Mouse (Mus musculus) small intestine, adult 2 months (tissue): ENCODE data around the gene Ak2. TPM values are rescaled to one million over a fixed set of nuclear protein-coding genes. Genes with fewer than 3 reads are reported as not detected.
A peak's percentile ranks its signal among the peaks of the same experiment; 100 is the strongest.

Experiments
- H3K27ac ChIP-seq: fragments of 200-500 bp; 2 replicates; pipeline ENCODE4 v1.5.1; 2012; ENCODE audit warnings: low read depth, low read length, control low read depth, inconsistent platforms; ENCODE audit not compliant: insufficient read depth
- H3K27me3 ChIP-seq: fragments of 200-500 bp; 2 replicates; pipeline ENCODE4 v1.6.1; 2012; ENCODE audit warnings: mild to moderate bottlenecking, moderate library complexity, low read length, inconsistent platforms; ENCODE audit not compliant: control insufficient read depth, insufficient read depth
- H3K36me3 ChIP-seq: fragments of 200-500 bp; 2 replicates; pipeline ENCODE4 v1.6.1; 2012; ENCODE audit warnings: mild to moderate bottlenecking, low read length, control low read depth, inconsistent platforms; ENCODE audit not compliant: control insufficient read depth, insufficient read depth
- H3K4me1 ChIP-seq: fragments of 200-500 bp; 2 replicates; pipeline ENCODE4 v1.6.1; 2012; ENCODE audit warnings: low read length, inconsistent platforms, mixed read lengths; ENCODE audit not compliant: control insufficient read depth, insufficient read depth, insufficient read length
- H3K4me3 ChIP-seq: fragments of 200-500 bp; 2 replicates; pipeline ENCODE4 v1.5.1; 2012; ENCODE audit warnings: low read depth, mild to moderate bottlenecking, control low read depth, inconsistent platforms, low read length, moderate library complexity
- CTCF ChIP-seq: fragments of 200-500 bp; IDR thresholded peaks from 2 replicates; pipeline ENCODE4 v1.5.1; 2012; ENCODE audit warnings: low read depth, mild to moderate bottlenecking, control low read depth, inconsistent platforms, low read length, moderate library complexity, mixed read lengths; ENCODE audit not compliant: insufficient replicate concordance, insufficient read length; ENCODE audit errors: extremely low read depth
- POLR2A ChIP-seq: fragments of 200-500 bp; IDR thresholded peaks from 2 replicates; pipeline ENCODE4 v1.6.1; 2012; ENCODE audit warnings: low read depth, mild to moderate bottlenecking, control low read depth, inconsistent platforms, low read length, moderate library complexity
- WGBS: fragments of 180-500 bp; shearing (Covaris S2); methylation state at CpG from one replicate; pipeline ENCODE4 v1.1.7; 2018; 5-methylcytosine and 5-hydroxymethylcytosine counted together
- polyA plus RNA-seq: library from polyadenylated mRNA; depleted of rRNA; stranded (reverse); fragments of >200 nt; gene quantifications from 2 replicates; pipeline ENCODE4 v1.2.3, GENCODE M21; 2012; rRNA removed

Gene Ak2
- 42.5 and 79.2 TPM in 2 replicates for polyA plus RNA-seq

- Histone ChIP-seq H3K36me3 (peaks cover 2% of the 10 kb centered on the region), H3K27me3 (no peaks in the 10 kb centered on the region), H3K4me1 (peaks cover 30% of the 10 kb centered on the region; the same call in 1 of the 2 replicates), H3K4me3 (no peak within 1 kb of the TSS), H3K27ac (peak within 1 kb of the TSS; percentile 92)
- TF ChIP-seq POLR2A (peak; percentile 22; the same call in 1 of the 2 replicates), CTCF (no peak)
- 35% methylated on average over 9 of the region's 9 CpGs for WGBS
These were observed at the start of gene Ak2 for GRCm38 (mm10) chr4:128991500-128992008. TSS of gene Ak2 (plus strand) at chr4:128991958.

GRCm38 (mm10) chr4:128942346-128942745 lies 49.4 kb upstream of the Ak2 start:
- H3K27me3 ChIP-seq = peaks cover 2% of the 10 kb centered on the region; the same call in 1 of the 2 replicates
- H3K36me3 ChIP-seq = no peaks in the 10 kb centered on the region
- no peak overlapping the region for H3K27ac ChIP-seq
- H3K4me3 ChIP-seq = no peak overlapping the region
- H3K4me1 ChIP-seq = peaks cover 2% of the 10 kb centered on the region
- TF ChIP-seq POLR2A = no peak
- TF ChIP-seq CTCF = no peak
- WGBS = 60% methylated on average over 3 of the region's 3 CpGs

DNA sequence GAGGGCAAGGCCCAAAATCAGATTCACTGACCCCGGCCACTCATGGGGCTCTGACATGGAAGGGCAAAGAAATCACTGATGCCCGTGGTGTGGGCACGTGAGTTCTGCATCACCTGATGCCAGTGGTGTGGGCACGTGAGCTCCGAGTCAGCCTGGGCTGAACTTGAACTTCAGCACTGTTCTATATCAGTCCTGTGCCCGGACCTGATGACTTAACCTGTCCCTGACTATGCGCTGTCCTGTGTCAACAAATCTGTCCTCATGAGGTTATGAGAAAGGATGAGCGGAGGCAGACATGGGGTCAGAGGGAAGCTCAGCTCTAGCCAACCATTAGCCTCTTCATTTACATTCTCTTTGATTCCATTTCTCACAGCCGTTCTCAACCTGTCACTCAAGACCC lies 45.0 kb upstream of the Ak2 start:
- WGBS = 77% methylated on average over 9 of the region's 9 CpGs
- TF ChIP-seq POLR2A (no peak), CTCF (no peak)
- H3K36me3 ChIP-seq = no peaks in the 10 kb centered on the region
- H3K27ac ChIP-seq = no peak overlapping the region
- H3K4me3 ChIP-seq = no peak overlapping the region
- H3K27me3 ChIP-seq = no peaks in the 10 kb centered on the region
- H3K4me1 ChIP-seq = peaks cover 12% of the 10 kb centered on the region

DNA sequence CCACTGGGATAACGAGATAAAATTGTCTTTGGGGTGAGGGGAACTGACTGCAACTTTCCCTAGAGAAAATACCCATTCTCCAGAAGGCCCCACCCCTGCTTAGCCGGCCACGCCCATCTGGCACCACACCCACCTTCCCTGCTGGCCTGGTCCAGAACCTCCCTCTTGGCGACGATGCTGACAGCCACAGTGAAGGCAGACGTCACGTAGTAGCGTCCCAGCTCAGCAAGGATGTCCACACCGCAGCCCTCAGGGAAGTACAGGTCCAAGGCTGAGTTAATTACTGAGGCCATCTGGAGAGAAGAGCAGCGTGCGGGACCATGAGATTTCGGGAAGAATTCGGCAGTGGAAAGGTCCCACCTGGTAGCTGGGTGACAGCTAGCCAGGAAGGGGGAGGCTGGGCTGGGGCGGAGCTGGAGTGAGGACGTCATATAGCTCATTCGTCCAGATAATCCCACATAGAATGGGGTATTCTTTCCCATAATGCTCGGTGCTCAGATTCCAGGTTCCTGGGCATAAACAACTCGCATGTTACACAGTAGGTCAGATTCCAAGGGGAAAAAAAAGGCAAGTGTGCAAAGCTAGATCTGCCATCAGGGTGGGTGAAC lies 44.3 kb upstream of the Ak2 start:
- TF ChIP-seq CTCF (no peak), POLR2A (no peak)
- Histone ChIP-seq H3K36me3 (no peaks in the 10 kb centered on the region), H3K4me3 (peak overlapping the region; percentile 3; the same call in 1 of the 2 replicates), H3K27ac (peak overlapping the region; percentile 7; the same call in 1 of the 2 replicates), H3K4me1 (peaks cover 12% of the 10 kb centered on the region), H3K27me3 (no peaks in the 10 kb centered on the region)
- WGBS = 21% methylated on average over 18 of the region's 18 CpGs

DNA sequence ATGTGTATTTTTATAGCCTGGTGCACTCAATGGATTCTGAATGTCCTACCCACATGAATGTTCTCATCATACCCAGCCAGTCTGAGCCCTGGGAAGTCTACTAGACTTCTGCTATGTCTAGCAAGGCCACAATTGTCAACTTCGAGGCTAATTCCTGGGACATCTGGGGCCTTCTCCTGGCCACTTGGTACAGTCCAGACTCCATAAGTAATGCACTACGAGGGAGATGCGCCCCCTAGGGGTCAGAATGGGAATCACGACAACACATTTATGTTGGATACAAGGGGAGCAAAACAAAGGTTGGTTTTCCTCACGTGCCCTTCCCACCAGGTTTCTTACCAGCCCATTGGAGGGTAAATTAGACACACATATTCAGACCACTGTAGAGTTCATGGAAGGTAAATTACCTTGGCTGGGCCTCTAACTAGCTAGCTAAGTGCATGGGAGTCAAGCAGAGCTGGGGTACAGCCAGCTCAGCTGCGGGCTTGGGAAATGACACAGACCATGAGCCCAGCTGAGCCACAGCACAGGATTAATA lies 43.6 kb upstream of the Ak2 start:
- TF ChIP-seq CTCF (peak; percentile 62; the same call in 1 of the 2 replicates), POLR2A (no peak)
- peaks cover 12% of the 10 kb centered on the region for H3K4me1 ChIP-seq
- H3K27me3 ChIP-seq = no peaks in the 10 kb centered on the region
- WGBS = 30% methylated on average over 6 of the region's 6 CpGs
- H3K4me3 ChIP-seq = no peak overlapping the region
- no peaks in the 10 kb centered on the region for H3K36me3 ChIP-seq
- H3K27ac ChIP-seq = no peak overlapping the region

DNA sequence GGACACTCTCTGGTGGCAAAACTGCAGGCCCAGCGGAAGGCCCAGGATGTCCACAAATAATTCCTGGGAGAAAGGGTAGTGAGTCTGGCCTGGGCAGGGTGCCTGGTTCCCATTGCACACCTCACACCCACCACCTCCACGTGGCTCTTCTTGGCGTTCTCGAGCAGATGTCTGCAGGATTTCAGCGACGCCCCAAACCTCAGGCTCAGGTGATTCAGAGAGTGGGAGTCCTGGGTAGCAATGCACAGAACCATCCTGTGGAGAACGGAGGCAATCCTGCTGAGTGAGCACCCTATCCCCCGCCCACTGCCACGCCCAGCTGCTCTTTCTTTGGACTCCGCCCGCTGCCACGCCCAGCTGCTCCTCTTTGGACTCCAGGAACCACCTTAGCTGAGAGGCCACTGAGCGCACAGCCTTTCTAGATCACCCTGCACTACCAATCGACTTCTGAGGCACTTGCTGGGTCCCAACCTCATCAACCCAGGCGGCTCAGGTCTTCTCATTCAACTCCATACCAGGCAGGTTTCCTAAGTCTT lies 42.2 kb upstream of the Ak2 start:
- Histone ChIP-seq H3K36me3 (no peaks in the 10 kb centered on the region), H3K4me3 (no peak overlapping the region), H3K4me1 (peaks cover 12% of the 10 kb centered on the region), H3K27ac (no peak overlapping the region), H3K27me3 (no peaks in the 10 kb centered on the region)
- TF ChIP-seq POLR2A (no peak), CTCF (no peak)
- 25% methylated on average over 15 of the region's 15 CpGs for WGBS

DNA sequence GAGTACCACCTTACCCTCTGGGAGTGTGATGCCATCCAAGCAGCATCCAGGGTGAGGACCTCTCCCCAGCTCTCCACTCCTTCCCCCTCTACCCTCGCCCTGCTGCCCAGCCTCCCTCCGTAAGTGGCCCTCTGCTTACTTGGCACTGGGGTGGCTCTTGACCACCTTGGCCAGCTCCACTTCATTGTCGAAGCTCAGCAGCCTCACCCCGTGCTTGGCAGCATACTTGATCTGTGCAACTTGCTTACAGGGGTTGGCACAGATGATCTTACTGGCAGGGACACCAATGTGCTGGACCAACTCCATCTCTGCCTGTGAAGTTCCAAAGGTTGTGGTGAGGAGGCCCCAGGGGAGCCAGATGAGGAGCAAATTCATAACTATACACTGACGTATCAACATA lies 41.3 kb upstream of the Ak2 start:
- TF ChIP-seq POLR2A = no peak
- no peak for TF ChIP-seq CTCF
- Histone ChIP-seq H3K27ac (no peak overlapping the region), H3K4me1 (peaks cover 12% of the 10 kb centered on the region), H3K27me3 (no peaks in the 10 kb centered on the region), H3K4me3 (no peak overlapping the region), H3K36me3 (no peaks in the 10 kb centered on the region)
- 56% methylated on average over 5 of the region's 5 CpGs for WGBS
